Mouse (Mus musculus) forebrain, embryonic 15.5 days (tissue): ENCODE data around the gene Snx9. TPM values are rescaled to one million over a fixed set of nuclear protein-coding genes. Genes with fewer than 3 reads are reported as not detected.

ENCODE experiments used
- polyA plus RNA-seq: library from polyadenylated mRNA; unstranded; fragments of >200 nt; fragmentation: Nextera tagmentation; extraction: Ambion mirVana; gene quantifications from 2 replicates; pipeline ENCODE4 v1.2.1, GENCODE M21; 2015

Gene Snx9
- polyA plus RNA-seq, 1 experiment from 2014 or later, result 5.9 TPM

Other genes starting within 250 kb of the Snx9 start
- gene Synj2, start 100.0 kb downstream of the Snx9 start, polyA plus RNA-seq, result 0.81 and 1.4 TPM in 2 replicates
- 12.1 and 15.5 TPM in 2 replicates for gene Serac1, start 238.4 kb downstream of the Snx9 start, polyA plus RNA-seq
- 209 and 214 TPM in 2 replicates for gene Gtf2h5, start 238.5 kb downstream of the Snx9 start, polyA plus RNA-seq